Mouse (Mus musculus): Measurements from ENCODE around the gene Car8. TPM values are rescaled to one million over a fixed set of nuclear protein-coding genes. Genes with fewer than 3 reads are reported as not detected.

Gene Car8
- polyA plus RNA-seq, 1 experiment from 2014 or later, result 15.5 TPM

DNA sequence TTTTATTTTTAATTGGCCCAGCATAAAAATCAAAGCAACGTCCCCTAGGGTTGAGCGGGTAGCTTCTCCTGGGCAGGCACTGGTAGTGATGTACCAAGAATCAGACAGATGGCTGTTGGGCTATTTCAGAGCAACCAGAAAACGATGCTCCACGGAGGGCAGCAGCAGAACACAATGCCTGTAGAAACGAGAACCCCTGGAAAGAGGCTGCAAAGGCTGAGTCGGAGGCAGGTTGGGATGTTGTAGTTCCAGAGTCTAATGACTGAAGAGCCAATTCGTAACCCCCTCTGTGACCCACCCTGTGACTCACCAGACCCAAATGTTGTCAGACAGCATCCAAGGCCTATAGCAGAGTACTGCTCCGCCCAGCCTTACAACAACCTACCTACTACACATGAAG, 19.9 kb downstream of the Car8 start:
- Histone ChIP-seq H3K27ac (no peak overlapping the region), H3K9me3 (no peaks in the 10 kb centered on the region), H3K36me3 (no peaks in the 10 kb centered on the region), H3K27me3 (replicated peaks) (no peaks in the 10 kb centered on the region), H3K9ac (no peak overlapping the region), H3K4me3 (replicated peaks) (no peak overlapping the region), H3K4me1 (peaks cover 3% of the 10 kb centered on the region; the same call in 1 of the 2 replicates), H3K4me2 (no peak overlapping the region)
- 88% methylated on average over 8 of the region's 8 CpGs for WGBS
- no peak for ATAC-seq (ENCODE audit: insufficient read depth, low FRiP score, low read depth)

- H3K9ac ChIP-seq, result no peak overlapping the region
- peak; percentile 78 for ATAC-seq (ENCODE audit: insufficient read depth, low FRiP score, low read depth)
- H3K9me3 ChIP-seq, result no peaks in the 10 kb centered on the region
- no peaks in the 10 kb centered on the region for H3K27me3 ChIP-seq (replicated peaks)
- H3K4me1 ChIP-seq, result peaks cover 3% of the 10 kb centered on the region; the same call in 1 of the 2 replicates
- H3K4me3 ChIP-seq (replicated peaks), result no peak overlapping the region
- 34% methylated on average over 3 of the region's 3 CpGs for WGBS
- H3K4me2 ChIP-seq, result no peak overlapping the region
- H3K36me3 ChIP-seq, result no peaks in the 10 kb centered on the region
- no peak overlapping the region for H3K27ac ChIP-seq
Observed at GRCm38 (mm10) chr4:8218004-8218403, 20.8 kb downstream of the Car8 start.

DNA sequence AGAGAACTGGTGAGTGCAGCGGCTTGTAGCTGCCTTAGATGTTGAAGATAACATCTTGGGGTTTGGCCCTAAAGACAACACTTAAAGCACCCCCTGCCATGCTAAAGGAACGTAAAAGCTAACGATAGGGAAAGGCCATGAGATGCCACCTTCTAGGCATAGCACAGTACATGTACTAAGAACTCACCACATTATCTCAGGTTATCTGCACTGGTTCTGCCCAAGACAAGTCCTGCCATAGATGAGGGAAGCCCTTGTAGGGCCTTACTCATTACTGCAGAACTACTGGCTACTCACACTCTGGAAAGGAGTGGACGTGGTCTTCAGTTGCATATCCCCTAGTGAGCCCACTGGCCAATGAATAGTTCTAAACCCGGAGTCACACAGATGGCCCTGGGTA, 21.6 kb downstream of the Car8 start:
- H3K4me3 ChIP-seq (replicated peaks), result no peak overlapping the region
- WGBS, result 71% methylated on average over 5 of the region's 5 CpGs
- H3K27me3 ChIP-seq (replicated peaks), result no peaks in the 10 kb centered on the region
- no peak overlapping the region for H3K9ac ChIP-seq
- peaks cover 3% of the 10 kb centered on the region; the same call in 1 of the 2 replicates for H3K4me1 ChIP-seq
- no peak overlapping the region for H3K27ac ChIP-seq
- H3K36me3 ChIP-seq, result no peaks in the 10 kb centered on the region
- no peaks in the 10 kb centered on the region for H3K9me3 ChIP-seq
- ATAC-seq (ENCODE audit: insufficient read depth, low FRiP score, low read depth), result no peak
- H3K4me2 ChIP-seq, result no peak overlapping the region

DNA sequence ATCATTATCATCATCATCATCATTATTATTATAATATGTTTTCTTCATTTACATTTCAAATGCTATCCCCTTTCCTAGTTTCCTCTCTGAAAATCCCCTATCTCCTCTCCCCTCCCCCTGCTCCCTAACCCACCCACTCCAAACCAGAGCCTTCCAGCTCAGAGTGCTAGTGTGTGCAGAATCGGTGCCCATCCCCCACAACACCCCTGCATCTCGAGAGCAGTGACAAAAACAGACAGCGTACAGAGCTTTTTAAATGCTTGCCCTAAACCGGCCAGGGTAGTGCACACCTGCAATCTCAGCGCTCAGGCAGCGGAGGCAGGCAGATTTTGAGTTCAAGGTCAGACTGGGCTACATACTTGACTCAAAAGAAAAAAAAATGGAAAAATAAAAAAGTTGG, 22.3 kb downstream of the Car8 start:
- Histone ChIP-seq H3K27ac (no peak overlapping the region), H3K27me3 (replicated peaks) (no peaks in the 10 kb centered on the region), H3K4me2 (no peak overlapping the region), H3K9ac (no peak overlapping the region), H3K36me3 (no peaks in the 10 kb centered on the region), H3K4me3 (replicated peaks) (no peak overlapping the region), H3K4me1 (peaks cover 3% of the 10 kb centered on the region; the same call in 1 of the 2 replicates), H3K9me3 (no peaks in the 10 kb centered on the region)
- ATAC-seq (ENCODE audit: insufficient read depth, low FRiP score, low read depth), result no peak
- 41% methylated on average over 6 of the region's 6 CpGs for whole genome bisulfite sequencing

DNA sequence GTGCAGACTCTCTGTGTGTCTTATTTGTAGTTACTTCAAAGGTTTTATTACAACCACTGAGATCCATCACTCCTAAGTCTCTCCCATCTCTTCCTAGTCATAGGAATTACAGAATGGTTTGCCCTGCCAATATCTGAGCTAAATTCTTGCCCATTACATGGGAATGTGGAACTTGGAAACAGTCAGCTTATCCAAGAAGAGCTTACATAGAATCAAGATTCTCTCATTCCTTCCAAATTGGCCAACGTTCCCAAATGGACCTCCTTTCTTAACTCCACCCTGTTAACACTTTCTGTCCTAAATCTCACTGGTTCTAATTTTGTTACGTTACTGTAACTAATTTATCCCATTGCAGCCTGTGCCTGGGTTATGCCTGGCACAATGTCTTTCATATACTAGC, 25.2 kb downstream of the Car8 start:
- Histone ChIP-seq H3K9ac (no peak overlapping the region), H3K9me3 (no peaks in the 10 kb centered on the region), H3K4me2 (no peak overlapping the region), H3K27ac (no peak overlapping the region), H3K27me3 (replicated peaks) (no peaks in the 10 kb centered on the region), H3K36me3 (no peaks in the 10 kb centered on the region), H3K4me1 (no peaks in the 10 kb centered on the region), H3K4me3 (replicated peaks) (no peak overlapping the region)
- no peak for ATAC-seq (ENCODE audit: insufficient read depth, low FRiP score, low read depth)
- WGBS, result 69% methylated on average over 2 of the region's 2 CpGs

DNA sequence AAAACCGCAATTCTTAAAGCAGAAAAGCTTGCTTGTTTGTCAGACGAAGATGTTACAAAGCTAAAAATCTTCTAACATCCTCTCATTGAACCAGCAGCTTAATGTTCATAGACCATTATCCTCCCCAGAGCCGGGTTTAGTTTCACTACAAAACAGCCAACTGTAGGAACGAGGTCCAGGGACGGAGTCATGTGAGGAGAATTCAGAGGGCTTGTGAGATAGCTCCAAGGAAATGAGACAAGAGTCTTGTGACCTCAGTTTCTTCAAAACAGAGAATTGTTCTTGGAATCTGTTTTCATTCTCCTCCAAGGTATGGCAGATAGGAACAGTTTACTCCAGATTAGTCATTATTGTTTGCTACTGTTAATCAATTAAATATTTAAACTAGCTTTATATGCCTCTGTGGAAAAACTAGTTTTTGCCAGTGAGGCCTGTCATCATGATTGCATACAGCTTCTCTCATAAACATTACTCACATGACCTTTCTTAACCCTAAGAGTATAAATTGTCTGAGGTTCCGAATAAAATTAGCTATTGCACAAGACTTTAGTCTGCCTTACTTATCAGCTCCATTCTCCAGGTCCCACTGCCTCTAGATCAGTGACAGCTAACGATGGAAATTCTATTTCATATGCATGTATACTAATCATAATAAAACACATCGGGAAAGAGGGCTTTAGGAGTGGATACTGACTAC, 25.8 kb downstream of the Car8 start:
- WGBS, result 57% methylated on average over 8 of the region's 8 CpGs
- Histone ChIP-seq H3K27me3 (replicated peaks) (no peaks in the 10 kb centered on the region), H3K4me3 (replicated peaks) (no peak overlapping the region), H3K27ac (no peak overlapping the region), H3K36me3 (no peaks in the 10 kb centered on the region), H3K4me1 (no peaks in the 10 kb centered on the region), H3K9ac (no peak overlapping the region), H3K9me3 (no peaks in the 10 kb centered on the region), H3K4me2 (no peak overlapping the region)
- ATAC-seq (ENCODE audit: insufficient read depth, low FRiP score, low read depth), result no peak

GRCm38 (mm10) chr4:8210452-8210851, 28.4 kb downstream of the Car8 start:
- Histone ChIP-seq H3K4me2 (no peak overlapping the region), H3K9me3 (no peaks in the 10 kb centered on the region), H3K4me3 (replicated peaks) (no peak overlapping the region), H3K9ac (no peak overlapping the region), H3K36me3 (no peaks in the 10 kb centered on the region), H3K27me3 (replicated peaks) (no peaks in the 10 kb centered on the region), H3K27ac (no peak overlapping the region), H3K4me1 (no peaks in the 10 kb centered on the region)
- no peak for ATAC-seq (ENCODE audit: insufficient read depth, low FRiP score, low read depth)
- 85% methylated on average over 2 of the region's 2 CpGs for WGBS

GRCm38 (mm10) chr4:8207924-8208323, 30.9 kb downstream of the Car8 start:
- no peak overlapping the region for H3K9ac ChIP-seq
- H3K36me3 ChIP-seq, result no peaks in the 10 kb centered on the region
- no peaks in the 10 kb centered on the region for H3K4me1 ChIP-seq
- H3K27me3 ChIP-seq (replicated peaks), result no peaks in the 10 kb centered on the region
- no peak for ATAC-seq (ENCODE audit: insufficient read depth, low FRiP score, low read depth)
- H3K27ac ChIP-seq, result no peak overlapping the region
- H3K4me2 ChIP-seq, result no peak overlapping the region
- H3K4me3 ChIP-seq (replicated peaks), result no peak overlapping the region
- 72% methylated on average over 1 of the region's 1 CpGs for WGBS
- H3K9me3 ChIP-seq, result no peaks in the 10 kb centered on the region

- Histone ChIP-seq H3K27ac (no peak overlapping the region), H3K27me3 (replicated peaks) (no peaks in the 10 kb centered on the region), H3K4me3 (replicated peaks) (no peak overlapping the region), H3K9ac (no peak overlapping the region), H3K4me1 (no peaks in the 10 kb centered on the region), H3K36me3 (no peaks in the 10 kb centered on the region), H3K4me2 (no peak overlapping the region), H3K9me3 (no peaks in the 10 kb centered on the region)
- ATAC-seq (ENCODE audit: insufficient read depth, low FRiP score, low read depth), result peak; percentile 77
- WGBS, result 42% methylated on average over 6 of the region's 6 CpGs
Observed at GRCm38 (mm10) chr4:8206918-8207573, 31.8 kb downstream of the Car8 start.

GRCm38 (mm10) chr4:8205089-8205649, 33.7 kb downstream of the Car8 start:
- Histone ChIP-seq H3K27me3 (replicated peaks) (no peaks in the 10 kb centered on the region), H3K27ac (no peak overlapping the region), H3K36me3 (no peaks in the 10 kb centered on the region), H3K4me2 (no peak overlapping the region), H3K4me3 (replicated peaks) (no peak overlapping the region), H3K9ac (no peak overlapping the region), H3K4me1 (no peaks in the 10 kb centered on the region), H3K9me3 (no peaks in the 10 kb centered on the region)
- no peak for ATAC-seq (ENCODE audit: insufficient read depth, low FRiP score, low read depth)
- WGBS, result 61% methylated on average over 4 of the region's 4 CpGs

DNA sequence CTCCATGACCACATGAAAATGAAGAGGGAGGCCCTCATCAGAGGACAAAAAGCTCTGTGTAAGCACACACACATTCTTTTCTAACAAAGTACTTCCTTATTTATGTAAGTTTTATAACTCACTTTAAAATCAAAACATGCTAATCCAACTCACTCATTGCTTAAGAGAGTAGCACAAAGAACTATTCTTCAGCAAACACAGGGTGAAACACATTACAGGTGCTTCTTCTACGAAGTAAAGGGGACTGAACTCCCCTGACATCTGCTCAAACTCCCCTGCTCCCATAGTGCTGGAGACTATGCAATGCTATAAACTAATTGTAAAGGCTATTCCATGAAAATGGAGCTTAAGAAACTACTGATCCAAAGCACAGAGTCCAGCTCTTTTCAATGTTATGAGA, 35.5 kb downstream of the Car8 start:
- Histone ChIP-seq H3K4me1 (no peaks in the 10 kb centered on the region), H3K9ac (no peak overlapping the region), H3K4me3 (replicated peaks) (no peak overlapping the region), H3K27me3 (replicated peaks) (no peaks in the 10 kb centered on the region), H3K4me2 (no peak overlapping the region), H3K9me3 (no peaks in the 10 kb centered on the region), H3K36me3 (no peaks in the 10 kb centered on the region), H3K27ac (no peak overlapping the region)
- ATAC-seq (ENCODE audit: insufficient read depth, low FRiP score, low read depth), result no peak
- WGBS, result 22% methylated on average over 1 of the region's 1 CpGs

GRCm38 (mm10) chr4:8201631-8202030, 37.2 kb downstream of the Car8 start:
- H3K9ac ChIP-seq, result no peak overlapping the region
- no peak overlapping the region for H3K27ac ChIP-seq
- no peak for ATAC-seq (ENCODE audit: insufficient read depth, low FRiP score, low read depth)
- no peaks in the 10 kb centered on the region for H3K9me3 ChIP-seq
- no peaks in the 10 kb centered on the region for H3K27me3 ChIP-seq (replicated peaks)
- no peaks in the 10 kb centered on the region for H3K4me1 ChIP-seq
- H3K36me3 ChIP-seq, result no peaks in the 10 kb centered on the region
- WGBS, result 79% methylated on average over 2 of the region's 2 CpGs
- H3K4me3 ChIP-seq (replicated peaks), result no peak overlapping the region
- H3K4me2 ChIP-seq, result no peak overlapping the region

All from stomach, embryonic 15.5 days (tissue).